Mouse (Mus musculus): ENCODE measurements around the gene Trp53. TPM values are rescaled to one million over a fixed set of nuclear protein-coding genes. Genes with fewer than 3 reads are reported as not detected.
"Not testable (repeated sequence)": the region's sequence is repeated elsewhere in the genome, so short reads cannot be mapped to it uniquely, and the experiment has no call there.

Gene Trp53
- total RNA-seq, 2 experiments from 2014 or later: 38.0 to 39.1 TPM

DNA sequence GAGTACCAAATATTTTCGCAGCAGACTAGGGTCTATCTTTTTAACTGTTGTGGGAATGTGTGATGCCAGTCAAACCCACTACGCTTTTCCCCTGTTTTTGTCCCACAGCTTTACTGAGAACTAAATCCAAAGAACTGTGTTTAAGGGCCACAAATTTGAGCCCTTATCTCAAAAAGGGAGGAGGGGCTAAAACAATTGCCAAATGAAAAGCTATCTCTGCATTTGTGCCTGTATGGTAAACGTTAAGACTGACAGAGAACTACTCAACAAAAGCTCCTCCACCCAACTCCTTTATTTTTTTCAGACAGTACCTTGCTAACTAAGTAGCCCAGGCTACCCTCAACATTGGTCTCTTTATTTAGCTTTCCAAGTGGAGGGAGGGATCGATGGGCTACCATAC lies 12.6 kb downstream of the Trp53 start:
- no peak for DNase-seq
- intact Hi-C loops (cut with DNase I): no loop called here

DNA sequence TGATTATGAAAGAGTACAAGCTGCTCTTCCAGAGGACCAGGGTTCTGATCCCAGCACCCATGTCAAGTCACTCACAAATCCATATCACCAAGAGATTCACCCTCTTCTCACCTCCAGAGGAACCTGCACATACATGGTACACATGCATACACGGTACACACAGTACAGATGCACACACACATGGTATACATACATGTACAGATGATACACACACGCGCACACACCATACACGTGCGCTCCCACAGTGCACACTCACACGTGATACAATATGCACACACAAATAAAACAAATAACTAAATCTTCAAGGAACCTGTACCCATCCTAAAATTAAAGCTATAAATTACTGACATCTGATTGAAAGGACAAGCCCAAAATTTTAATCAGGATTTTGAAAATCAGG lies 14.7 kb downstream of the Trp53 start:
- no peak for DNase-seq
- intact Hi-C loops (cut with DNase I): no loop called here

DNA sequence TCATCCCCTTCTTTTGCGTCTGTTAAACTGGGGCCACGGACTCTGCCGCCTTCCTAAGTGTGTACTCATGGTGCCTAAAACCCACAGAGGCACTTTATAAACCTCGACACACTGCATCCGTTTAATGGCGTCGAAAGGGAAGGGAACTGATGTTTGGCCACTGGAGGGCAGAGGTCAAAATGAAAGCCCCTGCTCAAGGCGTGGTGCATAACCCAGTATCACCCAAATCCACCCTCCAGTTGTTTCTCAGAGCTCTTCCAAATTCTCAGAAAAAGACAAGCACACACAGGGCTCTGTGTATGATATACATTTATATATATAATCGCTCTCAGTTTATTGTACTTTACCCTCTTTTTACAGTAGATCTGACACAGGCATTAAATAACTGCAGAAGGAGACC lies 19.3 kb downstream of the Trp53 start:
- no peak for DNase-seq

DNA sequence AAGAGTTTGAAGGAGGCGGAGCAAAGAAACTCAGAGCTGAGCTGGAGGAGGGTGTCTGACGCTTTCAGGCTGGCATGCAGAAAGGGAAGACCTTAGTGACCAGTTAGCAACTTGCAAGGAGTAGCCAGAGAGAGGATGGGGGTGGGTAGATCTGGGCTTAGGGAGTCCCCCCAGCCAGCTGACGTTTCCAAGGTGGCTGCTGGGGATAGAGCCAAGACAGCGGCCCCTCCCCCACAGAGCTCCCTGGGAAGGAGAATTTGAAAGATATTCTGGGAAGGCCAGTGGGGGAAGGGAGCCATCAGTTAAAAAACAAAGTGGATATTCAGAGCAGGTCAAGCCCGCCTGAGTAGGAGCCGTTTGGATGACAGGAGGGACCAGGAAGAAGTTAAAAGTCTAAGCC lies 19.9 kb downstream of the Trp53 start:
- intact Hi-C loops (cut with DNase I): no loop called here
- DNase-seq: peak; percentile 86

More for the DNA sequence above, 19.3 kb downstream of the Trp53 start:
- intact Hi-C loops (cut with DNase I): no loop called here

DNA sequence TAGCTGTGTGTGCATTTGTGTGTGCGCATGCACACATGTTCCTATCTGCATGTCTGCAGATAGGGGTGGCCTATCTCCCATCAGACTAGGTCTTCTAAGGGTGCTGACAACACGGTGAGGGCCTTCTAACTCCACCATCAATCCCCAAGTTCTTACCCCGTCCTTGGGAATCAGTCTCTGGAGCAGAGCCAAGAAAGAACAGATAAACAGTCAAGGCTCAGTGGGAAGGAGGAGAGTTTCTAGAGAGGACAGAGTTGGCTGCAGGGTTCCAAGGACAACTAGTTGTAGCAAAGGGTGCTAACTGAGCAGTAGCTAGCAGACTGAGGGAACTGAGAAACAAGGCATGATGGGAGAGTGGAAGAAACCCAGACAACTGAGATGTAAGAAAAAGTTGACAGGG lies 21.6 kb downstream of the Trp53 start:
- no peak for DNase-seq
- intact Hi-C loops (cut with DNase I): no loop called here

DNA sequence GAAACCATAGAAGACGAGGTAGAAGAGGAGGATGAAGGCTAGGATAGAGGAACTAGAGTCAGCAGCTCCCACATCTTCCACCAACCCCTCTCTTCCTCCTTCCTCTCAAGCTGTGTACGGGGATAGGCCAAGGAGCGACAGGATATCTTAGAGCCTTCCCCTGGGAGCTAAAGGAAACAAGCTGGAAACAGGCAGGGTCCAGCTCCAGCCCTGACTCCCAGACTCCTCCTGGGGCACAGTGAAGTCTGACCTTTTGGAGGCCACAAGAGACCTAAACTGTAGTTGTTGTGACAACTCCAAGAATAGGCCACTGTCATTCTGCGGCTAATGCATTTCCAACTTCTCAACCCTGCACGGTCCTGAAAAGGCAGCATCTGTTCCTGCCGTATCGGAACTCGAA lies 23.4 kb downstream of the Trp53 start:
- no peak for DNase-seq
- intact Hi-C loops (cut with DNase I): no loop called here

DNA sequence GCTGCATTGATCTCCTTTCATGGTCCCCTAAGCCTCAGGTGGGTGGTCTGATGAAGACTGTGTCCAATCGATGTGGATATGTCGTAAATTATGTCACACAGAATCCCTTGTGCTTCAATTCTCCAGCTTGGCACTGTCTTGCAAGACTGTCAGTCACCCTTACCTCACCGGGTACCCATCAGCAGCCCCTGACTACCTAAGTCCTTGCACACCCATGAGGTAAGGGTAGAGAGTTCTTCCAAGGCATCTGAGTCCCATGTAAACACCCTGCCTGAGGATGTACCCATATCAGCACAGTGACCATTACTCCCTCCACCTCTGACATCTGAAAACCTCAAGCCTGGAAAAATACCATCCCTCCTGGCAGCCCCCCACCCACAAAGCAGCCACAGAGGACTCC lies 24.2 kb downstream of the Trp53 start:
- DNase-seq: no peak
- intact Hi-C loops (cut with DNase I): no loop called here

DNA sequence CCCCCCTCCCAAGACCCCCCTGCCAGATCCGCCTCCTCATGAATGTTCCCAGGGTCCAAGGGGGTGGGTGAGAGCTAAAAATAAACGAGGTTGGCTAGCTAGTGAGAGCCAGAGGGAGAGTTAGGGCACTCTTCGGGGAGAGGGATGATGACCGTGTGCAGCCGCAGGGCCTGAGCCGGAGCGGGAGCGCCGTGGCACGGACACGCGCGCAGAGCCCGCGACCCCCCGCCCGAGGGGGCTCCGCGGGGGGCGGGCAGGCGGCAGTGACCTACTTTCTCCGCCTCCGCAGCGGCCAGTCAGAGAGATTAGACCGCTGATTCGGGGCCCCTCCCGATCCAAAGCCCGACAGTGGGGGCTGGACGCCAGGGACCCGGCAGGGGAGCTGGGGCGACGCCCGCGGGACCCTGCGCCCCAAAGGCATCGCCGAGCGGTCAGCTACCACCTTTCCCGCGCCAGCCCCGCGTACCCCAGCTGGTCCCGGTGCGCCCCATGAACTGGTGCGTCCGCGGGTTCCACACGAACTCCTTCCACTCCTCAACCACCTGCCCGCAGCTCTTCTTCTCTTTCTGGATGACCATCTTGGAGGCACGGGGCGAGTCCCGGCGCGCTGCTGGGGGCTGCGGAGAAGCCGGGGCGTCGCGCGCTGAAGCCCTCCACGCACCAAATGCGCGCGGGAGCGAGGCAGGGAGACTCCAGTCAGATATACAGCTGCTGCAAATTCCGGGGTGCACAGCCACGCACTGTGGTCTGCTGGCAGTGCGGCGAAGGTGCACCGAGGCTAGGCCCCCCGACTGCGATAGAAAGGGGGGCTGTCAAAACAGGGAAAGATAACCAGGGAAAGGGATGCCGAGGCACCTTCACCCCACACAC lies 24.9 kb downstream of the Trp53 start:
- peak; percentile 54 for DNase-seq
- intact Hi-C loops (cut with DNase I): no loop called here

DNA sequence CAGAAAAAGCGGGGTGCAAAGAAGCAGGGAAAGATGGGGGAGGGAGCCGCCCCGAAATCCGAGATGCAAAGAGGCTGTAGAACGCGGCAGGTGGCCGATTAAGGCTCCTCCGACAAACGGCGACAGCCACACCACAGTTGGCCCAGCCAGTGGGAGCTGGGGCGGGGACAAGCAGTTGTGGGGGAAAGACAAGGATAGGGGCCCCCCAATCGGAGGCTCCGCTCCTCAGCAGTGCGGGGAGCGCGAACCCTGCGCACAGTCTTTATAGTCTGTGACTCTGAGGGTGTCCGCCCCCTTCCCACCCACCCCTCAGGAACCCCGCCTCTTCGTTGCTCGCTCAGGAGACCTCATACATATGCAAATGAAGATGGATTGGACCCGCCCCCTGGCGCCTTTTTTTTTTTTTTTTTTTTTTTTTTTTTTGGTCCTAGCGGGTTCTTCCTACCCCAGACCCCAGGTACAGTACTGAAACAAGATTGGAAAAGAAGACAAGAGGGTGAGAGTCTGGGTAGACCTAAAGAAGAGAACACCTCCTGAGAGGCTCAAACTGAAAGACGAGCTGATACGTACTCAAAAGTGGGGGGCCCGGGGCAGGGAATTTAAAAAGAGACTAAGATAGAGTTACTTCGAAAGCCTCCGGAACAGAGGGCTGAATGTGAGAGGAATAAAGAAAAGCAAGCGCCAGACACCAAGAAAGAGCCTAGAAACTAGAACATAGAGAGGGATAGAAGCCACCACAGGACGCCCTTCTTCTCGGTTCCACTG lies 25.7 kb downstream of the Trp53 start, which contains the start of gene Atp1b2:
Gene Atp1b2 (minus strand): TSS at position 217 of the 765 bp plus-strand sequence.
- intact Hi-C loops (cut with DNase I): no loop called here
- DNase-seq: peak; percentile 89

DNA sequence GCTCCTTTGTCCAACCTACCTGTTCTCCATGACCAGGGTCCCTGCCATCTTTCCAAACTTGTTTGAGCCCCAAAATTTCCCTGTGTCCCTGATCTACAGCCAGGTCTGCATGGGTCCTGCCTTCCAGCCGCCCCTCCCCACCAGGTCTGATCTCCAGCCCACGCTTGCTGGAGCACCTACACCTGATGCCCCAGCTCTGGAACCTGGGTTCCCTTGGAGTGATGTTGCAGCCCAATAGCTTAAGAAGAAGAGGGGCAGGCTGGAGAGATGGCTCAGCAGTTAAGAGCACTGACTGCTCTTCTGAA lies 26.3 kb downstream of the Trp53 start:
- intact Hi-C loops (cut with DNase I): no loop called here
- DNase-seq: no peak

DNA sequence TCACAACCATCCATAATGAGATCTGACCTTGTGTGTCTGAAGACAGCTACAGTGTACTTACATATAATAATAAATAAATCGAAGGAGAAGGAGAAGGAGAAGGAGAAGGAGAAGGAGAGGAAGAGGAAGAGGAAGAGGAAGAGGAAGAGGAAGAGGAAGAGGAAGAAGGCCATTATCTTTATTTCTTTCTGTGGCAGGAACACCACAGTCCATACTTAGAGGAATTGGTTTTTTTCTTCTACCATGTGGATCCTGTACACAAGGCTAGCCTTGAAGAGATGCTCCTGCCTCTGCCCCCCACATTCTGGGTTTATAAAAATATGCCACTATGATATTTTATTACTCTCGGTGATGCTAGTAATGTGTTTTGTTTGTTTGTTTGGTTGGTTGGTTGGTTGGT lies 26.7 kb downstream of the Trp53 start:
- intact Hi-C loops (cut with DNase I): no loop called here
- DNase-seq: no peak

DNA sequence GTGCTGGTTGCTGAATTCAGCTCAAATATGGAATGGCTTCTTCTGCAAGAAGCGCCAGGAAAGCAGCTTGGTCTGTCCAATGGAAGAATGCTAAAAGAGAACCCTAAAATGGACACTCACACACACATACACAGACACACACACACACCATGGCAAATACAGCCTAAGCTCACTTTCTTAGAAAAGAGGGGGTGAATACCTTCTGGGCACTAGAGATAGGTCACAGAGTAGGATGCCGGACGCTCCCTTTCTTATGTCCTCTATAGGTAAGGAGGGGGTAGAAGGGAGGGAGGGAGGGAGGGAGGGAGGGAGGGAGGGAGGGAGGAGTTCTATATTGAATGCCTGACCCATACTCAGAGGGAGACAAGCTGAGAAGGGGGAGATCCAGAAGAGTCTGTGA lies 28.4 kb downstream of the Trp53 start:
- intact Hi-C loops (cut with DNase I): no loop called here
- no peak for DNase-seq

DNA sequence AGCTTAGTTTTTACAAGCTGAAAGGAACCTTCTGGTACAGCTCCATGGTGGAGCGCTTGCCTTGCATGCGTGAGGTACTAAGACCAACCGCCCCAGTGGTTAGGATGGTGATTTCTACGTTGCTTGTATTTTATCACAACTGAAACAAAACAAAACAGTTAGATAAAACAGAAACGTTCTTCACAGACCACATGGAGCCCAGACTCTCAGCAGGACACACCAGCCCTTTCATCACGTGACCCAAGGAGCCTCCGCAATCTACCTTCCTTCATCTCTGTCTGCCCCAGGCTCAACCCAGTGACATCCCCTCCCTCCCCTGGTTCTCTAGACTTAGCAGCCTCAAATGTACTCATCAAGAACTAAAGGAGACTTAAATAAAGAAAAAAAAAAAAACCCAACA lies 29.3 kb downstream of the Trp53 start:
- DNase-seq: no peak
- intact Hi-C loops (cut with DNase I): no loop called here

DNA sequence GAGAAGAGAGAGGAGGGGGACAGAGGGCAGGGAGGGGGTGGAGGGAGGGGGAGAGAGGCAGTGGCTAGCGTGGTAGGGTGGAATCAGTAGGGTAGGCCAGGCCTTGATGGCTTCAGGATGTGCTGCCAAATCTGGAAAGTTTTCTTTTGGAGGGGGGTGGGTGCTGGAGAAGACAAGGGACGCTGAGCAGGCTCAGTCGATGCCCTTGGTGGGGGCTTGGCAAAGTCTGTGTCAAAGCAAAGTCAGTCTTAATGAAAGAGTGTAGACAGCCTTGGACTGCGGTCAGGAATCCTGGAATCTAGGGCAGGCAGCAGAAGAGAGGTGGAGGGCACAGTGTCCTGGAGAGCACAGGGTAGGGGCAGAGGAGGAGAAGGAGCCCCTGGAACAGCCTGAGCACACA lies 30.7 kb downstream of the Trp53 start:
- peak; percentile 27 for DNase-seq
- intact Hi-C loops (cut with DNase I): no loop called here

DNA sequence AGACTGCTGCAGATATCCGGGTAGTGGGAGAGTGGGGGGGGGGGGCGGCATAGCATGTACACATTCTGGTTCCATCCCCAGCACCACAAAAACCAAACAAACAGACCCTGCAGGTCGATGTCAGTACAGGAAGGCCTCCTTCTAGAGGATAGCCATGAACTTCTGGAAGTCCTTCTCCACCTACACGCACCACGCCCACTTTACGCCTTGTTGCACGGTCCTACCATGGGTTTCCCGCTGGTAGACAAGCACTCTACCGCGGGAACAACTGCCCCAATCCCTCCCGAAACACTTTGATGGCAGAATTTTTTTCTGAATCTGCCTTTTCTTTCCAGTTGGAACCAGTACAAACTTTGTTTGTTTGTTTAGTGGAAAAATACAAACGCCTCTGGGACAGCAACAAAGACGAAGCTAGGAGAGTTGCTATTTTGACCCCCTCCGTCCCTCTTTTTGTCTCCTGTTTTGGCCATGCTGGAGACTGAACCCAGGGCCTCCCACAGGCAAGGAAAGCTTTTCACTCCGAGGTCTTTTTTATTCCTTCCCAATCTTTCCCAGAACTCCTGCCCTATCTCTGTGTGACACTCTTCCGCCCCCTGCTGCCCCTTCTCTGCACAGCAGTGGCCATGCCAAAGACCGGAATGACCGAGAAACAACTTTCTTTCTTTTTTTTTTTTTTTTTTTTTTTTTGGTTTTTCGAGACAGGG lies 33.5 kb downstream of the Trp53 start:
- intact Hi-C loops (cut with DNase I): no loop called here

DNA sequence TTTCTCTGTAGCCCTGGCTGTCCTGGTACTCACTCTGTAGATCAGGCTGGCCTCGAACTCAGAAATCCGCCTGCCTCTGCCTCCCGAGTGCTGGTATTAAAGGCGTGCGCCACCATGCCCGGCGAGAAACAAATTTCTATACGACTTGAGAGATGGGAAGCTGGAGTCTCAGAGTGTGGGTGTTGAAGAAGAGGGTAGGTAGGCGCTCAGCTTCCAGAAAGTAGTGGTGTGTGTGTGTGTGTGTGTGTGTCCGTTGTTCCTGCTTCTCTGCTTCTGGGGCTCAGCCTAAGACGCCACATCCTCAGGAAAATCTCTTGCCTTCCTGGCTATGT lies 34.1 kb downstream of the Trp53 start:
- intact Hi-C loops (cut with DNase I); DNase-seq: not testable (repeated sequence)

More for the DNA sequence above, 33.5 kb downstream of the Trp53 start:
- peak; percentile 88 for DNase-seq

DNA sequence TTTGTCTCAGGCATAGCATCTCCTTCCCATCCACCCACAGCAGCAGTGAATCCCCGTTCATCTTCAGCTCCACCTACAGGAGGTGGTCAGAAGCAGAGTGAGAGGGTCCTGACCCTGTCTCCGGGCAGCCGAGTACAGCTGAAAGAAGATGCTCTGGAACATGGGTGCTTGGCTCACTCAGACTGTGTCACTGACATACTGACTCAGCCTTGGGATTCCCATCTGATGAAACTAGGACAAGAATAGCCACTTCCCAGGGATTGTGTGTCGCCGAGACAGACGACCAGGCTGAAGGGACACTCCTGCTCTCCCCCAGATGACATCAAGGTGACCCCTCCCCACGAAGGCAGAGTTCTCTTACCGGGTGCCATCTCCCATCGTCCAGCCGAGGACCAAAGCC lies 36.6 kb downstream of the Trp53 start:
- DNase-seq: no peak
- intact Hi-C loops (cut with DNase I): no loop called here

DNA sequence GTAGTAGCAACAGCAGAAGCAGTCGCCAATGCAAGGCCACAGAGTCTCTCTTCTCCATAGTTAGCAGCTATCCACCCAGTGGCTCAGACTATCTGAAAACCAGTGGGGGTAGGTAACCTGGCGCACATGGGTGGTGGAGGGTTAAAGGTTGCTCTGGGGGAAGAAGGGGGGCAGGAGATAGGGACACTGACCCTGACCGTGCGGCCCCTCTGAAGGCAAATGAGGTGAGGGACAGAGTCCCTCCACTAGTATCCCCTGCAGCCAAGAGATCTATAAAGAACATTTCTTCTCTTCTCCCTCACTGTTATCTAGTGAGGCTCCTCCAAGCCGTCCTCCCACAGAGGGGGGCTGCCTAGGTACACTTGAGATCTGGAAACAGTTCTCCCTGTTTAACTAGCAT lies 37.6 kb downstream of the Trp53 start, which contains the start of gene Shbg:
Gene Shbg (minus strand): TSS at position 101 of the 400 bp plus-strand sequence.
- intact Hi-C loops (cut with DNase I): no loop called here

DNA sequence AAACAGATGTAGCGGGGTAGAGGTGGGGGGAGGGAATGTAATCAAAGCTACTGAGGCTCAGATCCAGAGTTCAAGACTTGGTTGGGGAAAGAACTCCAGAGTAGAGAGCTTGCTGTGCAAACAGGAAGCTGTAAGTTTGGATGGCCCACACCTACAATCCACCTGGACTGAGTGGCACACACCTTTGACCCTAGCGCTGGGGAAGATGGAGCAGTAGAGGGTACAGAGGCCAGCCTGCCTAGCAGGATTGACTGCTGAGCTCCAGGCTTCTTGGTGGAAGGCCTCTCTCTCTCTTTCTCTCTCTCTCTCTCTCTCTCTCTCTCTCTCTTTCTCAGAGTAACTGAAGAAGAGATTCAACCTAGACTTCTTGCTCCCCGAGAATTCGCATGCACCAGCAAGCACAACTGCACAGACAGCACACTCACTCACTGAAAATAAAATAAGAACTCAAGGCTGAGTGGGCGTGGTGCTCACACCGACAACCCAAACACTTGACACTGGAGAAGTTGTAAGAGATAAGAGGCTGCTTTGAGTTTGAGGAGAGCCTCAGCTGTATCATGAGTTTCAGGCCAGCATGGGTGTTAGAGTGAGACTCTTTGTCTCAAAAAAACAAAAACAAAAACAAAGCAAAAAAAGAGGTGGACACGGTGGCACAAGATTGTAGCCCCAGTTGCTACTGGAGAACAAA lies 40.4 kb downstream of the Trp53 start:
- DNase-seq: no peak
- intact Hi-C loops (cut with DNase I): no loop called here

More for the DNA sequence above, 37.6 kb downstream of the Trp53 start, which contains the start of gene Shbg:
- DNase-seq: no peak

DNA sequence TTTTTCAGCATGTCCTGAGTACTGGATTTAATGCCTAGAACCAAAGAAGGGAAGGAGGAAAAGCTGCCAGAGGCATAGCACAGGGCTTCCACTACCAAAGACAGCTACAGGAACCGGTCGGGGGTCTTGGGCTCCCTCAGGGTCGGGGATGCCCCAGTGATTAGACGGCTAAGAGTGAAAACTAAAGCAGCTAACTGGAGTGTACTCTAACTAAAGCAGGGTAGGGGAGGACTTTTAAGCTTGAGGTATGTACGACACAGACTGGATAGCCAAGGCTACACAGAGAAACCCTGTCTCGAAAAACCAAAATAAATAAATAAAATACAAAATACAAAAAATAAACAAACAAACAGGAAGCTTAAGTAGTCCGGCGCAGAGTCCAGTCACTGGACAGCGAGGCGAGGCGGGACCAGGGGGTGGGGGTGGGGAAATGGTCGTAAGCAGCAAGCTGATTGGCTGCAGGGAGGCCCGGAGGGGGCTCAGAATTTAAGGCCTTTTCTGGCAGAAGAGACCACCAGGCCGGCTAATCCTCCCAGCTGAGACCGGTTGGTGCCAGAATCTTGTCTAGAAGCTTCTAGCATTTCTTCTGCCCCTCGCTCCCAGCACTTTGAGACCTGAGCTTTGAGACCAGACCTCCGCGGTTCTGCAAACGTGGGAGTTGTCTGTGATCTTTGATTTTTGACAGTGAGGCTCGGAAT lies 41.6 kb downstream of the Trp53 start, which contains the start of gene Sat2:
Gene Sat2 (plus strand): TSS at position 454 of the 698 bp plus-strand sequence.
- intact Hi-C loops (cut with DNase I): no loop called here
- DNase-seq: peak; percentile 87
